Mouse (Mus musculus) spleen, adult 2 months (tissue): ENCODE data around the gene Hjurp.

Source experiments
- CTCF ChIP-seq: fragments of 200-500 bp; IDR thresholded peaks from 2 replicates; pipeline ENCODE4 v1.5.1; 2011; ENCODE audit warnings: mild to moderate bottlenecking, inconsistent platforms; ENCODE audit not compliant: insufficient read depth, insufficient read length, insufficient replicate concordance; ENCODE audit errors: extremely low read depth
- POLR2A ChIP-seq: fragments of 200-500 bp; IDR thresholded peaks from 2 replicates; pipeline ENCODE4 v1.6.1; 2011; ENCODE audit warnings: low read depth, low read length, inconsistent platforms

DNA sequence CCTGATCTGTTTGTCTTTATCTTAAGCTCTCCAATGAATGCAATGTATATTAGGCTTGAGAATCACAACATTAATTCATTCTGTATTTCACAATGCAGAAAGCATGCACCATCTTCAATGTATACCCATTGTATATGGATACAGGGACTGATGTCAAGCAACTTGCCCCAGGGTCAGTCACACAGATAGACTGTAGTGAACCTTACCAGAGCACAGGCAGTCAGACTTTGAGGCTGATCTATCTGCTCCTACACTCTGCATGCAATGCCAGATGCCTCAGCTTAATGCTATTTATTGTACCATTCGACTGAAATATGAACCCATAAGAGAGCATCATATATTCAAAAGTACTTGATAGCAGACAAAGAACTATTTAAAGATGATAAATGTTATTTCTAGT is 13.1 kb upstream of the Hjurp start:
- TF ChIP-seq CTCF (no peak), POLR2A (no peak)
